Mouse (Mus musculus): ENCODE measurements around the gene Sh3gl1. TPM values are rescaled to one million over a fixed set of nuclear protein-coding genes. Genes with fewer than 3 reads are reported as not detected.
"Not testable (repeated sequence)": the region's sequence is repeated elsewhere in the genome, so short reads cannot be mapped to it uniquely, and the experiment has no call there.

The Sh3gl1 gene
- polyA plus RNA-seq, 1 experiment from 2014 or later, result 119 TPM

DNA sequence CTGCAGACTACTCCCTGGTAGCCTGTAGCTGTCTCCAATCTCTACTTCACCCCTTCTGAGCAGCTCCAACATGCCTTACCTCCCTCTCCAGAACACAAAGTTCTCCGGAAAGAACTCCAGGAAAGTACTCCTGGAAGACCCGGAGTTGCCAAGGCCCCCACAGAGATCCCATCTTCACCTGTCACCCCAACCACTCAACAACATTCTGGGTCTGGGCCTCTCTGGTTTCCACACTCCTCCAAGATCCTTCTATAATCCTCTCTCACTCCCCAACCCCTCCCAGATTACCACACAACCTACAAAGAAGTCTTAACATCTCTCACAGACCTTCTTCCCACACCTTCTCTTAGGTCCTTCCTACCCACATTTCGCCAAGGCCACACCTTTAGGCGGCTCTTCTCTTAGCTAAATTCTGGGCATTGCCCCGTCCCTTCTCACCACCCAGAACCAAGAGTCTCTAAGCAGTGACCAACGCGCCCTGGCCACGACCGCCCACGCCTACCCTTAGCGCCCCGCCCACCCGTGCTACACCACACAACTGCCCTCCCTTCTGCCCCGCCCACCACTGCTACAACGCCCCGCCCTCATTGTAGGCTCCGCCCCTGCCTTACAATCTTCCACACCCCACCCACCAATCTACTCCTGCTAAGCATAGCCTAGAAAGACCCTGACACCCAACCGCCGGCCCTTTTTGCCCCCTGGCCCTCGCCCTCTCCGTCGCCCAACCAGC lies 37.8 kb upstream of the Sh3gl1 start:
- Histone ChIP-seq H3K4me1 (ENCODE audit: control insufficient read depth, insufficient read depth, low read length) (no peaks in the 10 kb centered on the region; the same call in 1 of the 2 replicates), H3K27me3 (ENCODE audit: control insufficient read depth, insufficient read depth, low read length) (no peaks in the 10 kb centered on the region), H3K36me3 (replicated peaks; ENCODE audit: control insufficient read depth, insufficient read depth, low read depth, low read length) (peaks cover 8% of the 10 kb centered on the region; the same call in 1 of the 2 replicates), H3K4me3 (ENCODE audit: low read depth, low read length) (peak overlapping the region; percentile 58), H3K9ac (replicated peaks; ENCODE audit: low read length) (peak overlapping the region; percentile 73), H3K27ac (replicated peaks; ENCODE audit: low read depth, low read length) (peak overlapping the region; percentile 77), H3K9me3 (replicated peaks; ENCODE audit: control insufficient read depth, low read length) (no peaks in the 10 kb centered on the region), H3K4me2 (ENCODE audit: low read depth, low read length) (peak overlapping the region; percentile 68)
- DNase-seq (ENCODE audit: low spot score) (peak; percentile 86), ATAC-seq (replicated peaks; ENCODE audit: insufficient number of reproducible peaks, low FRiP score, low TSS enrichment, low read depth) (0 out of 2 replicates have a peak, but pooled peaks have one; percentile 0)
- WGBS, result 9% methylated on average over 22 of the region's 22 CpGs

DNA sequence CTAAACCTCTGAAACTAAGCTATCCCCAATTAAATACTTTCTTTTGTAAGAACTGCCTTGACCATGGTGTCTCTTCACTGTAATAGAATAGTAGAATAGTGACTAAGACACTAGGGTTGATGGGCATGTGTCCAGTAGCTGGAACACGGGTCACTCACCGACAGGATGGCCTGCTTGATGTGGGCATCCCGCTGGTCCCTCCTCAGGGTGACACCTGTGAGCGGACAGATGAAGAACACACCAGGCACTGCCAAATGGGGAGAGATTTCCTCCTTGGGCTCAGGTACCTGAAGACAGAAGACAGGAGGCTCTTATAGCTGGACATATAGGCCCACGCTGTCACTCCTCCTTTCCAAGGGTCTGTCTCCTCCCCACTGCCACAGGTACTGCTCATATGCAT lies 35.8 kb upstream of the Sh3gl1 start:
- Histone ChIP-seq H3K27me3 (ENCODE audit: control insufficient read depth, insufficient read depth, low read length) (no peaks in the 10 kb centered on the region), H3K4me2 (ENCODE audit: low read depth, low read length) (no peak overlapping the region), H3K9me3 (replicated peaks; ENCODE audit: control insufficient read depth, low read length) (no peaks in the 10 kb centered on the region), H3K27ac (replicated peaks; ENCODE audit: low read depth, low read length) (no peak overlapping the region), H3K36me3 (replicated peaks; ENCODE audit: control insufficient read depth, insufficient read depth, low read depth, low read length) (peaks cover 19% of the 10 kb centered on the region), H3K4me3 (ENCODE audit: low read depth, low read length) (no peak overlapping the region), H3K9ac (replicated peaks; ENCODE audit: low read length) (no peak overlapping the region), H3K4me1 (ENCODE audit: control insufficient read depth, insufficient read depth, low read length) (no peaks in the 10 kb centered on the region; the same call in 1 of the 2 replicates)
- DNase-seq (ENCODE audit: low spot score) (no peak), ATAC-seq (replicated peaks; ENCODE audit: insufficient number of reproducible peaks, low FRiP score, low TSS enrichment, low read depth) (no peak)
- 96% methylated on average over 5 of the region's 5 CpGs for WGBS

DNA sequence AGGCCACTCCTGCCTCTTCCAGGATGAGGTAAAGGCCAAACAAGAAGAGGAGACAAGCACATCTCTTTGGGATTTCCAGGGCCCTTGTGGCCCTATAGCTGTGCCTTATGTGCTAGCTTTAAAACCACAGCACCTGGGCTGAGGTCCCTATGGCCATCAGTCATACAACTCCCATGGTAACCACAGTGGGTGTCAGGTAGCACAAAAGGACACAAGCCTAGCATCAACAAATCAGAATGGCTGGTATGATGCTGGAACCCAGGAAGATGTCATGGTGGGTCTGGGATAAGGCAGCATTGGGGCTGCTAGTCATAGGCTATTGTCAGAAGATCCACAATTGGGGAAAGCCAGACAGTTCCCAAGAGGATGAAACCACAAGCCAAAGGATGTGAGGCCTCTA lies 34.7 kb upstream of the Sh3gl1 start:
- ATAC-seq (replicated peaks; ENCODE audit: insufficient number of reproducible peaks, low FRiP score, low TSS enrichment, low read depth) (no peak), DNase-seq (ENCODE audit: low spot score) (no peak)
- Histone ChIP-seq H3K27ac (replicated peaks; ENCODE audit: low read depth, low read length) (no peak overlapping the region), H3K4me1 (ENCODE audit: control insufficient read depth, insufficient read depth, low read length) (no peaks in the 10 kb centered on the region; the same call in 1 of the 2 replicates), H3K9ac (replicated peaks; ENCODE audit: low read length) (no peak overlapping the region), H3K36me3 (replicated peaks; ENCODE audit: control insufficient read depth, insufficient read depth, low read depth, low read length) (peaks cover 22% of the 10 kb centered on the region), H3K9me3 (replicated peaks; ENCODE audit: control insufficient read depth, low read length) (no peaks in the 10 kb centered on the region), H3K4me2 (ENCODE audit: low read depth, low read length) (no peak overlapping the region), H3K27me3 (ENCODE audit: control insufficient read depth, insufficient read depth, low read length) (no peaks in the 10 kb centered on the region), H3K4me3 (ENCODE audit: low read depth, low read length) (no peak overlapping the region)

DNA sequence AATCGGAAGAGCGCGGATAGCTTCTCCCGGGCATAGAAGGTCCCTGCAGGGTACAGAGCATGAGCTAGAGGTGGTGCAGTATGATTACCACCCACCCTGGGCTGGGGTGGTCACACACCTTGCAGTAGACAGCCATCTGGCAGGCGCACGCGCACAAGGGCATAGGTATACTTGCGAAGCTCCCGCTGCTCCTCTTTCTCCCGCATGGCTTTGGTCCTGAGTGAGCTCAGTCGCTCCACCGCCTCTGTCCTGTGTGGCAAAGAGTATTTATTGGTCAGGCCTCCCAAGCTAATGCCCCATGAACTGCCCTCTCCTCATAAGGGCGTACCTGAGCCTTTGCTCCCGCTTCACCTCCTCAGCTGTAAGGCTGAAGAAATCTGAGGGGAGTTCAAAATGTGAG lies 32.6 kb upstream of the Sh3gl1 start:
- H3K4me1 ChIP-seq (ENCODE audit: control insufficient read depth, insufficient read depth, low read length), result no peaks in the 10 kb centered on the region; the same call in 1 of the 2 replicates
- no peak for DNase-seq (ENCODE audit: low spot score)
- WGBS, result 94% methylated on average over 14 of the region's 14 CpGs

DNA sequence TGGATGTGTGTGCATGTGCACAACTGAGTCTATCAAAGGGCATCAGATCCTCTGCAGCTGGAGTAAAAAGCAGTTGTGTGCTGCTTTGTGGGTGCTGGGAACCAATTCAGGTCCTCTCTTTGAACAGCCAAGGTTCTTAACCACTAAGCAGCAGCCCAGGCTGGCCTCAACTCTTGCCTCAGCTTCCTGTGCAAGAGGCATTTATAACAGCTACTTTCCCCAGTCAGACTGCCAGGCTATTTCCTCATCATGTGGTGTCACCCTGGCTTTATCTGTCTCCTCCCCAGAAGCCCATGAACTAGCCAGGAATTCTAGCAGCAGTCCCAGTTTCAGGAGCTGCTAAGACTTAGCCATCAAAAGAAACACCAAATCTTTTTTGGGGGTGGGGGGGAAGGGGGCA lies 30.0 kb upstream of the Sh3gl1 start:
- Histone ChIP-seq H3K36me3 (replicated peaks; ENCODE audit: control insufficient read depth, insufficient read depth, low read depth, low read length) (peaks cover 38% of the 10 kb centered on the region), H3K9me3 (replicated peaks; ENCODE audit: control insufficient read depth, low read length) (no peaks in the 10 kb centered on the region), H3K27me3 (ENCODE audit: control insufficient read depth, insufficient read depth, low read length) (no peaks in the 10 kb centered on the region), H3K27ac (replicated peaks; ENCODE audit: low read depth, low read length) (no peak overlapping the region), H3K4me3 (ENCODE audit: low read depth, low read length) (no peak overlapping the region), H3K4me2 (ENCODE audit: low read depth, low read length) (no peak overlapping the region), H3K9ac (replicated peaks; ENCODE audit: low read length) (no peak overlapping the region), H3K4me1 (ENCODE audit: control insufficient read depth, insufficient read depth, low read length) (no peaks in the 10 kb centered on the region)
- DNase-seq (ENCODE audit: low spot score) (no peak), ATAC-seq (replicated peaks; ENCODE audit: insufficient number of reproducible peaks, low FRiP score, low TSS enrichment, low read depth) (no peak)

More for the DNA sequence above, 32.6 kb upstream of the Sh3gl1 start:
- Histone ChIP-seq H3K36me3 (replicated peaks; ENCODE audit: control insufficient read depth, insufficient read depth, low read depth, low read length) (peaks cover 26% of the 10 kb centered on the region), H3K27ac (replicated peaks; ENCODE audit: low read depth, low read length) (no peak overlapping the region), H3K4me2 (ENCODE audit: low read depth, low read length) (no peak overlapping the region), H3K9ac (replicated peaks; ENCODE audit: low read length) (no peak overlapping the region), H3K27me3 (ENCODE audit: control insufficient read depth, insufficient read depth, low read length) (no peaks in the 10 kb centered on the region), H3K9me3 (replicated peaks; ENCODE audit: control insufficient read depth, low read length) (no peaks in the 10 kb centered on the region), H3K4me3 (ENCODE audit: low read depth, low read length) (no peak overlapping the region)
- no peak for ATAC-seq (replicated peaks; ENCODE audit: insufficient number of reproducible peaks, low FRiP score, low TSS enrichment, low read depth)

DNA sequence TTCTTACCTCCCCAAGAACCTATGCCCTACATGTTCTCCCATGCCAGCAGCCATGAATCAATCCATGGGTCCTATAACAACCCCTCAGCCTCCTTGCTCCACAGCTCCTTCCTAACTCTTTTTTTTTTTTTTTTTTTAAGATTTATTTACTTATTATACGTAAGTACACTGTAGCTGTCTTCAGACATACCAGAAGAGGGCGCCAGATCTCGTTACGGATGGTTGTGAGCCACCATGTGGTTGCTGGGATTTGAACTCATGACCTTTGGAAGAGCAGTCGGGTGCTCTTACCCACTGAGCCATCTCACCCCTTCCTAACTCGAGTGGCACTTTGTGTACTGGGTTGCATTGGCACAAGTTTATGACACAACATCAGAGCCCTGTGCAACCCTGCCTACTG lies 29.3 kb upstream of the Sh3gl1 start:
- not testable (repeated sequence) for H3K4me2 ChIP-seq (ENCODE audit: low read depth, low read length); H3K4me1 ChIP-seq (ENCODE audit: control insufficient read depth, insufficient read depth, low read length); DNase-seq (ENCODE audit: low spot score); H3K9ac ChIP-seq (replicated peaks; ENCODE audit: low read length); H3K27me3 ChIP-seq (ENCODE audit: control insufficient read depth, insufficient read depth, low read length); H3K27ac ChIP-seq (replicated peaks; ENCODE audit: low read depth, low read length); H3K4me3 ChIP-seq (ENCODE audit: low read depth, low read length); ATAC-seq (replicated peaks; ENCODE audit: insufficient number of reproducible peaks, low FRiP score, low TSS enrichment, low read depth); H3K9me3 ChIP-seq (replicated peaks; ENCODE audit: control insufficient read depth, low read length)
- 78% methylated on average over 6 of the region's 6 CpGs for WGBS
- H3K36me3 ChIP-seq (replicated peaks; ENCODE audit: control insufficient read depth, insufficient read depth, low read depth, low read length), result peaks cover 33% of the 10 kb centered on the region

DNA sequence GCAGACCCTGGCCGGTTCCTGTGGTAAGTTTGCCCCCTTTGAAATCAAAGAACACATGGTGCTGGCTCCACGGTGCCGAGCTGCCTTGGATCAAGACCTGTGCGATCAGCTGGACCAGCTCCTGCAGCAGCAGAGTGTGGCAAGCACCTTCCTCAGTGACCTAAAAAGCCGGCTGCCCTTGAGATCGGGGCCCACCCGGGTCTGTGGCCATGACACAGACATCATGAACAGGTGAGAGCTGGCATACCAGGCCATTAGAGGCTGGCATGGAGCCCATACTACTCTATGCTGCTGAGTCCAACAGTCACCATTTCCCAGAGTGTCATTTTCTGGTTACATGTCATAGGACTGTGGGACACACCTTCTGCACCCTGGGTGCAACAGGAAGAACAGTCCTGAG lies 25.6 kb upstream of the Sh3gl1 start:
- Histone ChIP-seq H3K4me2 (ENCODE audit: low read depth, low read length) (no peak overlapping the region), H3K9ac (replicated peaks; ENCODE audit: low read length) (no peak overlapping the region), H3K36me3 (replicated peaks; ENCODE audit: control insufficient read depth, insufficient read depth, low read depth, low read length) (peaks cover 31% of the 10 kb centered on the region), H3K9me3 (replicated peaks; ENCODE audit: control insufficient read depth, low read length) (no peaks in the 10 kb centered on the region), H3K27me3 (ENCODE audit: control insufficient read depth, insufficient read depth, low read length) (no peaks in the 10 kb centered on the region), H3K27ac (replicated peaks; ENCODE audit: low read depth, low read length) (no peak overlapping the region), H3K4me1 (ENCODE audit: control insufficient read depth, insufficient read depth, low read length) (no peaks in the 10 kb centered on the region), H3K4me3 (ENCODE audit: low read depth, low read length) (no peak overlapping the region)
- ATAC-seq (replicated peaks; ENCODE audit: insufficient number of reproducible peaks, low FRiP score, low TSS enrichment, low read depth), result no peak
- 94% methylated on average over 7 of the region's 7 CpGs for WGBS
- no peak for DNase-seq (ENCODE audit: low spot score)

DNA sequence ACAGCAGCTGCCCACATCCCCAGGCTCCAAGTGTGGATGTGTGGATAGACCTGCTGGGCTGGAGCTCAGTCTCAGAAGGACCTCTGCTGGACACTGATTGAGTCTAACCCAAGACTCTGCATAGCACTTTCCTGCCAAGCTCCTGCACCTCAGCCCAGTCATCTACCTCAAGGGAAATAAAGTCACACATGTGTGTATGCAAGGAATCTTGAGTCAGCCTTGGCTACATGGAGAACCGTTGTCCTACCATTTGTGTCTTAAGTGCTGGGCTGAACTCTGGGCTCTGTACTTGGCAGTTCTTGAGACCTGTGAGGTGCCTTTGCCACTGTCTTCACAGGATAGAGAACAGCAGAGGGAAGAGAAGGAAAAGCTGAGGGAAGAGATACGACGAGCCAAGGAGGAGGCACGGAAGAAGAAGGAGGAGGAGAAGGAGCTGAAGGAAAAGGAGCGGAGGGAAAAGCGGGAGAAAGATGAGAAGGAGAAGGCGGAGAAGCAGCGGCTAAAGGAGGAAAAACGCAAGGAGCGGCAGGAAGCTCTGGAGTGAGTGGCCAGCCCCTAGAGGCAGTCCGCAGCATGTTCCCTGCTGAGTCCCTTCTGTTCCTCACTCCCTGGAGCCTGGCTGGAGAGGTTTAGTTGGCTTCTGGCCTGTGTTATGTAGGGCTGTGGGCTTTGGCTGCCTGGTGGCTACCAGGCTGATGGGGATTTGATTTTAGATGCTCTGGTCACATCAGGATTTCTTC lies 21.1 kb upstream of the Sh3gl1 start:
- H3K9ac ChIP-seq (replicated peaks; ENCODE audit: low read length), result no peak overlapping the region
- H3K27ac ChIP-seq (replicated peaks; ENCODE audit: low read depth, low read length), result no peak overlapping the region
- peaks cover 15% of the 10 kb centered on the region for H3K36me3 ChIP-seq (replicated peaks; ENCODE audit: control insufficient read depth, insufficient read depth, low read depth, low read length)
- DNase-seq (ENCODE audit: low spot score), result no peak
- H3K4me1 ChIP-seq (ENCODE audit: control insufficient read depth, insufficient read depth, low read length), result no peaks in the 10 kb centered on the region
- H3K9me3 ChIP-seq (replicated peaks; ENCODE audit: control insufficient read depth, low read length), result no peaks in the 10 kb centered on the region
- WGBS, result 88% methylated on average over 11 of the region's 11 CpGs
- ATAC-seq (replicated peaks; ENCODE audit: insufficient number of reproducible peaks, low FRiP score, low TSS enrichment, low read depth), result no peak
- H3K27me3 ChIP-seq (ENCODE audit: control insufficient read depth, insufficient read depth, low read length), result no peaks in the 10 kb centered on the region
- no peak overlapping the region for H3K4me3 ChIP-seq (ENCODE audit: low read depth, low read length)
- no peak overlapping the region for H3K4me2 ChIP-seq (ENCODE audit: low read depth, low read length)

Data from embryonic facial prominence, embryonic 11.5 days (tissue).